Comparison of ENCODE assay signal across 8 mouse cellular contexts in the genomic region with DNA sequence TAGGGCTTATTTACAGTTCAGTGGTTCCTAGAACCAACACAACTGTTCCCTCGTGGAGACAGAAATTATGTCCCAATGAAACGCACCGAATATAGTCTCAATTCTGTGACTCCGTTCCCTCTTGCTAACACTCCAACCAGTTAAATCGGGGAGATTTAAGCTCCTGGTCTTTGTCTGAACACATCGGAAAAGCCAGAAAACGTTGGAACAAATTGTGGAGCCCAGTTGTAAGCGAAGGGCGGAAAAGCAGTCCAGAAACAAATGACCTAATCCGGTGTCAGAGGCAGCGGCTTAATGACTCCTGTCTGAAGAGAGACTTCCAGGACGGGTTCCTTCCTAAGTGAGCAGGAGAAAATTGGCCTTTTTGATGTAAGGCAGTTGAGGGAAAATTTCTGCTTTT.
DNase-seq lines count a peak whose midpoint lies in the region; ATAC-seq and TF ChIP-seq lines count a peak whose summit lies in the region.

No protein-coding gene starts in this region.

- H3K9me3 ChIP-seq in heart, embryonic 10.5 days: no peaks in the 10 kb centered on the region
- 0 out of 2 replicates have a peak, but pooled peaks cover 4% of the 10 kb centered on the region for H3K9me3 ChIP-seq in hindbrain, embryonic 12.5 days (replicated peaks)
- H3K9me3 ChIP-seq in liver, embryonic 14.5 days (ENCODE audit: control insufficient read depth, low read length): no peaks in the 10 kb centered on the region

- H3K4me2 ChIP-seq in hindbrain, embryonic 12.5 days (replicated peaks): peak overlapping the region; percentile 47
- H3K4me2 ChIP-seq in liver, embryonic 14.5 days (ENCODE audit: low read depth): peak overlapping the region; percentile 40

- no peaks in the 10 kb centered on the region for H3K27me3 ChIP-seq in heart, embryonic 10.5 days (ENCODE audit: insufficient read depth, poor library complexity, severe bottlenecking)
- H3K27me3 ChIP-seq in hindbrain, embryonic 12.5 days: no peaks in the 10 kb centered on the region
- H3K27me3 ChIP-seq in liver, embryonic 14.5 days (ENCODE audit: control insufficient read depth, insufficient read depth, low read length): no peaks in the 10 kb centered on the region
- no peaks in the 10 kb centered on the region for H3K27me3 ChIP-seq in thymus, adult 2 months (ENCODE audit: control insufficient read depth, insufficient read depth, low read length)

- 0 out of 2 replicates have a peak overlapping the region, but pooled peaks have one; percentile 32 for H3K9ac ChIP-seq in hindbrain, embryonic 12.5 days
- no peak overlapping the region for H3K9ac ChIP-seq in liver, embryonic 14.5 days (replicated peaks)

- DNase-seq in heart, embryonic 10.5 days (ENCODE audit: low spot score): no peak
- no peak for DNase-seq in heart, adult 8-10 months (ENCODE audit: low spot score)
- no peak for DNase-seq in liver, embryonic 14.5 days (ENCODE audit: low read depth in 3 of 3, low spot score in 3 of 3)
- DNase-seq in retina, postnatal 1 day: peak; percentile 25
- DNase-seq in cerebellum, adult 9-11 months: no peak
- DNase-seq in thymus, adult 2 months: no peak
- DNase-seq in ovary, postnatal 14 days (ENCODE audit: low spot score): no peak

- no peak for TF ChIP-seq CTCF in liver, embryonic 14.5 days (IDR thresholded peaks at IDR 0.05; ENCODE audit: low read depth)
- no peak for TF ChIP-seq CTCF in thymus, adult 2 months (IDR thresholded peaks at IDR 0.05; ENCODE audit: borderline replicate concordance, control insufficient read depth, extremely low read depth, insufficient read depth, low read length, poor library complexity)

- no peaks in the 10 kb centered on the region for H3K36me3 ChIP-seq in heart, embryonic 10.5 days
- no peaks in the 10 kb centered on the region for H3K36me3 ChIP-seq in hindbrain, embryonic 12.5 days
- no peaks in the 10 kb centered on the region for H3K36me3 ChIP-seq in liver, embryonic 14.5 days (replicated peaks; ENCODE audit: control insufficient read depth, insufficient read depth, low read depth)
- H3K36me3 ChIP-seq in thymus, adult 2 months (ENCODE audit: control insufficient read depth, insufficient read depth, low read length): no peaks in the 10 kb centered on the region

- 12% methylated on average over 12 of the region's 12 CpGs for WGBS in heart, embryonic 10.5 days
- WGBS in hindbrain, embryonic 12.5 days: 19% methylated on average over 12 of the region's 12 CpGs
- WGBS in liver, embryonic 14.5 days (ENCODE audit: insufficient replicate concordance): 19% methylated on average over 12 of the region's 12 CpGs
- 69% methylated on average over 12 of the region's 12 CpGs for WGBS in thymus, adult 2 months

- H3K27ac ChIP-seq in heart, embryonic 10.5 days: peak overlapping the region; percentile 75
- no peak overlapping the region for H3K27ac ChIP-seq in hindbrain, embryonic 12.5 days
- H3K27ac ChIP-seq in liver, embryonic 14.5 days: no peak overlapping the region
- H3K27ac ChIP-seq in thymus, adult 2 months (ENCODE audit: control insufficient read depth, insufficient read depth, low read length): no peak overlapping the region

- no peak for ATAC-seq in hindbrain, embryonic 12.5 days (ENCODE audit: low FRiP score)
- no peak for ATAC-seq in liver, embryonic 14.5 days (ENCODE audit: insufficient read depth)

- no peak for TF ChIP-seq EP300 in liver, embryonic 14.5 days (IDR thresholded peaks at IDR 0.05; ENCODE audit: low read depth)

- no peak for TF ChIP-seq POLR2A in thymus, adult 2 months (IDR thresholded peaks at IDR 0.05; ENCODE audit: control insufficient read depth, extremely low read depth, insufficient read depth, low read length, poor library complexity)

- peaks cover 21% of the 10 kb centered on the region for H3K4me1 ChIP-seq in heart, embryonic 10.5 days
- peaks cover 21% of the 10 kb centered on the region for H3K4me1 ChIP-seq in hindbrain, embryonic 12.5 days
- peaks cover 0 to 4% of the 10 kb centered on the region in 2 experiments; a peak in 1 of 4 replicates for H3K4me1 ChIP-seq in liver, embryonic 14.5 days (replicated peaks; ENCODE audit: control insufficient read depth in 2 of 2, insufficient read depth in 2 of 2, low read length in 1 of 2)
- H3K4me1 ChIP-seq in thymus, adult 2 months (replicated peaks; ENCODE audit: control insufficient read depth, insufficient read depth, low read length): no peaks in the 10 kb centered on the region

- H3K4me3 ChIP-seq in heart, embryonic 10.5 days: peak overlapping the region; percentile 50
- 0 out of 2 replicates have a peak overlapping the region, but pooled peaks have one; percentile 16 for H3K4me3 ChIP-seq in hindbrain, embryonic 12.5 days
- H3K4me3 ChIP-seq in liver, embryonic 14.5 days (ENCODE audit: insufficient read depth in 1 of 2, low read depth in 2 of 2, low read length in 2 of 2): no peak overlapping the region
- H3K4me3 ChIP-seq in thymus, adult 2 months (ENCODE audit: control insufficient read depth, insufficient read depth, low read length): no peak overlapping the region

Comparison
In these comparisons a context has a peak if more than half of its experiments do, and no peak if none do; other contexts are left out.
1. H3K4me3 ChIP-seq: peak in heart, embryonic 10.5 days (single experiment) and hindbrain, embryonic 12.5 days (single experiment); none in liver, embryonic 14.5 days (0 of 2) and thymus, adult 2 months (single experiment).